Mouse (Mus musculus) intestine, embryonic 16.5 days (tissue): ENCODE data around the gene Gm35549. TPM values are rescaled to one million over a fixed set of nuclear protein-coding genes. Genes with fewer than 3 reads are reported as not detected.

Experiments used
- ATAC-seq: fragments of 200-750 bp; cut with Nextera tagmentation; 2 replicates; pipeline ENCODE4 v1.8.0; 2017; ENCODE audit warnings: moderate TSS enrichment, moderate library complexity
- H3K27ac ChIP-seq: fragments of 300-500 bp; sonication (generic); 2 replicates; pipeline ENCODE4 v1.5.1; 2014; ENCODE audit warnings: mild to moderate bottlenecking, low read length
- H3K27me3 ChIP-seq: fragments of 300-500 bp; sonication (generic); replicated peaks from 2 replicates; pipeline ENCODE4 v1.6.1; 2014; ENCODE audit warnings: low read length, control low read depth, mixed read lengths; ENCODE audit not compliant: control insufficient read depth, insufficient read depth
- H3K36me3 ChIP-seq: fragments of 300-500 bp; sonication (generic); 2 replicates; pipeline ENCODE4 v1.6.1; 2014; ENCODE audit warnings: low read length, control low read depth; ENCODE audit not compliant: control insufficient read depth, insufficient read depth
- H3K4me1 ChIP-seq: fragments of 300-500 bp; sonication (generic); 2 replicates; pipeline ENCODE4 v1.6.1; 2014; ENCODE audit warnings: low read length, control low read depth, mixed read lengths; ENCODE audit not compliant: control insufficient read depth, insufficient read depth
- H3K4me2 ChIP-seq: fragments of 300-500 bp; sonication (generic); 2 replicates; pipeline ENCODE4 v1.6.1; 2014; ENCODE audit warnings: low read depth, low read length, control low read depth
- H3K4me3 ChIP-seq: fragments of 300-500 bp; sonication (generic); 2 replicates; pipeline ENCODE4 v1.5.1; 2014; ENCODE audit warnings: mild to moderate bottlenecking, low read length
- H3K9ac ChIP-seq: fragments of 300-500 bp; sonication (generic); 2 replicates; pipeline ENCODE4 v1.6.1; 2014; ENCODE audit warnings: low read depth, low read length
- H3K9me3 ChIP-seq: fragments of 300-500 bp; sonication (generic); 2 replicates; pipeline ENCODE4 v1.6.1; 2016; ENCODE audit warnings: low read length, control low read depth; ENCODE audit not compliant: control insufficient read depth
- WGBS: fragments of 180-500 bp; shearing (Covaris S2); extraction: QIAGEN DNeasy Blood & Tissue Kit; methylation state at CpG from one replicate; pipeline ENCODE4 v1.1.7; 2014; 5-methylcytosine and 5-hydroxymethylcytosine counted together
- polyA plus RNA-seq: library from polyadenylated mRNA; unstranded; fragments of >200 nt; fragmentation: Nextera tagmentation; extraction: Ambion mirVana; gene quantifications from 2 replicates; pipeline ENCODE4 v1.2.1, GENCODE M21; 2015

The Gm35549 gene
- polyA plus RNA-seq, 1 experiment from 2014 or later, result not detected

- no peak overlapping the region for H3K4me3 ChIP-seq
- peaks cover 10% of the 10 kb centered on the region for H3K4me1 ChIP-seq
- H3K9me3 ChIP-seq, result no peaks in the 10 kb centered on the region
- no peaks in the 10 kb centered on the region for H3K36me3 ChIP-seq
- 84% methylated on average over 3 of the region's 3 CpGs for WGBS
- ATAC-seq, result no peak
- no peak overlapping the region for H3K4me2 ChIP-seq
- no peaks in the 10 kb centered on the region for H3K27me3 ChIP-seq
- no peak overlapping the region for H3K9ac ChIP-seq
- H3K27ac ChIP-seq, result no peak overlapping the region
Observed at GRCm38 (mm10) chr9:122810212-122810611, 33.6 kb downstream of the Gm35549 start.

DNA sequence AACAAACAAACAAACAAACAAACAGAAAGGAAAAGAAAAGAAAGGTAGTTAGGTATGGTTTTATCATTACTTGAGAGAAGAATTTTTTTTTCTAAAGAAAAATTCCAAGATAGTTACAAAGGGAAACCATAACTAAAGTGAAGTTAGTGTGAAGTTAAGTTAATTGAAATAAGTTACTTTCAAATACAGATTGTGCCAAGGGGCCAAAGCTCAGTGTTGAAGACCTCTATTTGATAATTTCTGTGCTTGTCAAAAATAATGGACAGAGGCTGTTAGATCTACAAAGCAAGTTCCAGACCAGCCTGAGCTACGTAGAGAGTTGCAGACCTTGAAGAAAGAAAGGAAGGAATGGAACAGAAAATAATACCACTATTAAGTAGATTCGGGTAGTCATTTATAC is 36.6 kb downstream of the Gm35549 start:
- ATAC-seq, result no peak
- Histone ChIP-seq H3K9ac (no peak overlapping the region), H3K4me2 (no peak overlapping the region), H3K27ac (no peak overlapping the region), H3K36me3 (no peaks in the 10 kb centered on the region), H3K4me1 (peaks cover 10% of the 10 kb centered on the region), H3K4me3 (no peak overlapping the region), H3K27me3 (no peaks in the 10 kb centered on the region), H3K9me3 (no peaks in the 10 kb centered on the region)
- 89% methylated on average over 2 of the region's 2 CpGs for WGBS

- Histone ChIP-seq H3K4me1 (peaks cover 10% of the 10 kb centered on the region), H3K4me2 (peak overlapping the region; percentile 89), H3K9me3 (no peaks in the 10 kb centered on the region), H3K27me3 (no peaks in the 10 kb centered on the region), H3K9ac (peak overlapping the region; percentile 87), H3K36me3 (no peaks in the 10 kb centered on the region), H3K27ac (peak overlapping the region; percentile 89), H3K4me3 (peak overlapping the region; percentile 73)
- WGBS, result 11% methylated on average over 10 of the region's 10 CpGs
- no peak for ATAC-seq
Observed at GRCm38 (mm10) chr9:122805845-122806341, 37.9 kb downstream of the Gm35549 start.

GRCm38 (mm10) chr9:122805053-122805844 is 38.6 kb downstream of the Gm35549 start, which contains the start of gene Tcaim:
Gene Tcaim (plus strand): TSS chr9:122805539.
- Histone ChIP-seq H3K4me2 (peak within 1 kb of the TSS; percentile 89), H3K4me1 (peaks cover 10% of the 10 kb centered on the region), H3K9me3 (no peaks in the 10 kb centered on the region), H3K36me3 (no peaks in the 10 kb centered on the region), H3K27ac (peak within 1 kb of the TSS; percentile 89), H3K27me3 (no peaks in the 10 kb centered on the region), H3K9ac (peak within 1 kb of the TSS; percentile 87), H3K4me3 (peak within 1 kb of the TSS; percentile 73)
- 6% methylated on average over 42 of the region's 42 CpGs for WGBS
- ATAC-seq, result peak; percentile 99

DNA sequence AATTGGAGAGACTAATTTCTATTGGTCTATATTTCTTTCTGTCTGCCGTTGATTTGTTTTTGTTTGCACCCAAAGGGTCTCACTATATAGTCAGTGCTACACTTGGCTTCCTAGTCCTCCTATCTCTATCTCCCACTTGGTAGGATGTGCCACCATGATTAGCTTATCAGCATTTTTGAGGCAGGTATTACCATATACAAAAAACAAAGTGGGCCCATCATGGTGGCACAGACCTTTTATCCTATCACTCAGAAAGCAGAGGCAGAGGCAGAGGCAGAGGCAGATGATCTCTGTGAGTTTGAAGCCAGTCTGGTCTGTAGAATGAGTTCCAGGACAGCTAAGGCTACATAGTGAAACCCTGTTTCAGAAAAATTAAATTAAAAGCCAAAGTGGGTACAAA is 57.3 kb downstream of the Gm35549 start:
- H3K36me3 ChIP-seq, result no peaks in the 10 kb centered on the region
- no peaks in the 10 kb centered on the region for H3K9me3 ChIP-seq
- no peaks in the 10 kb centered on the region for H3K27me3 ChIP-seq
- H3K4me3 ChIP-seq, result no peak overlapping the region
- no peak for ATAC-seq
- no peak overlapping the region for H3K9ac ChIP-seq
- WGBS, result 88% methylated on average over 1 of the region's 1 CpGs
- H3K27ac ChIP-seq, result no peak overlapping the region
- H3K4me1 ChIP-seq, result no peaks in the 10 kb centered on the region
- no peak overlapping the region for H3K4me2 ChIP-seq

GRCm38 (mm10) chr9:122785231-122785630 is 58.6 kb downstream of the Gm35549 start:
- no peak overlapping the region for H3K9ac ChIP-seq
- H3K27ac ChIP-seq, result no peak overlapping the region
- WGBS, result 69% methylated on average over 5 of the region's 5 CpGs
- H3K9me3 ChIP-seq, result no peaks in the 10 kb centered on the region
- no peak overlapping the region for H3K4me2 ChIP-seq
- no peaks in the 10 kb centered on the region for H3K4me1 ChIP-seq
- no peaks in the 10 kb centered on the region for H3K27me3 ChIP-seq
- no peak for ATAC-seq
- H3K36me3 ChIP-seq, result no peaks in the 10 kb centered on the region
- H3K4me3 ChIP-seq, result no peak overlapping the region

Other genes with a start within 250 kb of the Gm35549 start
- not detected in 2 replicates for gene Topaz1, start 96.7 kb downstream of the Gm35549 start, polyA plus RNA-seq
- gene Tcaim, start 38.5 kb downstream of the Gm35549 start, polyA plus RNA-seq, result 5.5 and 5.6 TPM in 2 replicates
- gene Zfp445, start 22.0 kb upstream of the Gm35549 start, polyA plus RNA-seq, result 41.3 and 41.5 TPM in 2 replicates
- gene Zkscan7, start 41.6 kb upstream of the Gm35549 start, polyA plus RNA-seq, result 3.7 and 4.3 TPM in 2 replicates
- 8.9 and 10.0 TPM in 2 replicates for gene Zfp105, start 79.0 kb upstream of the Gm35549 start, polyA plus RNA-seq
- gene 1110059G10Rik, start 107.0 kb upstream of the Gm35549 start, polyA plus RNA-seq, result 27.6 and 28.3 TPM in 2 replicates
- gene Kif15, start 107.0 kb upstream of the Gm35549 start, polyA plus RNA-seq, result 29.7 and 34.4 TPM in 2 replicates
- 19.9 and 20.2 TPM in 2 replicates for gene Tmem42, start 177.3 kb upstream of the Gm35549 start, polyA plus RNA-seq
- 0.37 and 0.42 TPM in 2 replicates for gene Tgm4, start 190.7 kb upstream of the Gm35549 start, polyA plus RNA-seq